Mouse (Mus musculus): ENCODE data around the gene Tfcp2.

The Tfcp2 gene

GRCm38 (mm10) chr15:100551326-100552307 is at the start of gene Tfcp2:
Tfcp2 (minus strand) TSS chr15:100552008.
- DNase-seq: peak; percentile 99 to 100

GRCm38 (mm10) chr15:100600696-100601272 is 49.0 kb upstream of the Tfcp2 start:
- peak in 1 of 2 experiments; percentile 51 for DNase-seq

GRCm38 (mm10) chr15:100600047-100600695 is 48.4 kb upstream of the Tfcp2 start:
- DNase-seq: peak; percentile 85 to 89

GRCm38 (mm10) chr15:100599276-100600046 is 47.7 kb upstream of the Tfcp2 start, which contains the start of gene Pou6f1:
Pou6f1 (minus strand) TSS chr15:100599984.
- DNase-seq: peak; percentile 74 to 86

GRCm38 (mm10) chr15:100598883-100599275 is 47.1 kb upstream of the Tfcp2 start:
- peak; percentile 63 to 74 for DNase-seq

- DNase-seq: peak in 1 of 2 experiments; percentile 53
These were observed 46.6 kb upstream of the Tfcp2 start for GRCm38 (mm10) chr15:100598287-100598882.

GRCm38 (mm10) chr15:100592817-100593216 is 41.0 kb upstream of the Tfcp2 start:
- DNase-seq: peak in 1 of 2 experiments; percentile 54

GRCm38 (mm10) chr15:100590436-100590835 is 38.6 kb upstream of the Tfcp2 start:
- DNase-seq: no peak

GRCm38 (mm10) chr15:100588297-100588696 is 36.5 kb upstream of the Tfcp2 start:
- peak; percentile 50 to 54 for DNase-seq

- peak; percentile 78 to 90 for DNase-seq
These were observed 35.4 kb upstream of the Tfcp2 start for GRCm38 (mm10) chr15:100587166-100587565.

GRCm38 (mm10) chr15:100585931-100586330 is 34.1 kb upstream of the Tfcp2 start:
- no peak for DNase-seq

GRCm38 (mm10) chr15:100580108-100580507 is 28.3 kb upstream of the Tfcp2 start:
- no peak for DNase-seq

GRCm38 (mm10) chr15:100577972-100578371 is 26.2 kb upstream of the Tfcp2 start:
- no peak for DNase-seq

GRCm38 (mm10) chr15:100576810-100577209 is 25.0 kb upstream of the Tfcp2 start:
- peak in 1 of 2 experiments; percentile 53 for DNase-seq

GRCm38 (mm10) chr15:100576392-100576791 is 24.6 kb upstream of the Tfcp2 start:
- no peak for DNase-seq

GRCm38 (mm10) chr15:100575366-100575765 is 23.6 kb upstream of the Tfcp2 start:
- DNase-seq: peak; percentile 82 to 87

- DNase-seq: peak in 1 of 2 experiments; percentile 53
These were observed 22.6 kb upstream of the Tfcp2 start for GRCm38 (mm10) chr15:100574378-100574777.

GRCm38 (mm10) chr15:100573946-100574345 is 22.1 kb upstream of the Tfcp2 start:
- DNase-seq: peak; percentile 66 to 79

- DNase-seq: peak in 1 of 2 experiments; percentile 40
These were observed 17.4 kb upstream of the Tfcp2 start for GRCm38 (mm10) chr15:100569239-100569638.

GRCm38 (mm10) chr15:100566531-100566930 is 14.7 kb upstream of the Tfcp2 start:
- no peak for DNase-seq

GRCm38 (mm10) chr15:100557705-100558433 is 6.1 kb upstream of the Tfcp2 start:
- DNase-seq: no peak

Data from kidney, postnatal 36 days (tissue).